Mouse (Mus musculus) kidney, adult 2 months (tissue): Measurements from ENCODE around the gene Mink1. TPM values are rescaled to one million over a fixed set of nuclear protein-coding genes. Genes with fewer than 3 reads are reported as not detected.

Source experiments
- DNase-seq: peaks from one replicate; pipeline ENCODE4 v3.0.0; 2021
- H3K27ac ChIP-seq: fragments of 200-500 bp; 2 replicates; pipeline ENCODE4 v1.5.1; 2012; ENCODE audit warnings: low read depth, low read length, control low read depth, inconsistent platforms; ENCODE audit not compliant: insufficient read depth
- H3K27me3 ChIP-seq: fragments of 200-500 bp; replicated peaks from 2 replicates; pipeline ENCODE4 v1.6.1; 2012; ENCODE audit warnings: mild to moderate bottlenecking, moderate library complexity, low read length, inconsistent platforms; ENCODE audit not compliant: control insufficient read depth, insufficient read depth
- H3K36me3 ChIP-seq: fragments of 200-500 bp; 2 replicates; pipeline ENCODE4 v1.6.1; 2012; ENCODE audit warnings: mild to moderate bottlenecking, moderate library complexity, low read length, inconsistent platforms; ENCODE audit not compliant: control insufficient read depth, insufficient read depth
- H3K4me1 ChIP-seq: fragments of 200-500 bp; 2 replicates; pipeline ENCODE4 v1.6.1; 2011; ENCODE audit warnings: low read length; ENCODE audit not compliant: control insufficient read depth, insufficient read depth
- H3K4me3 ChIP-seq: fragments of 200-500 bp; 2 replicates; pipeline ENCODE4 v1.5.1; 2011; ENCODE audit warnings: mild to moderate bottlenecking, low read depth, low read length, control low read depth; ENCODE audit not compliant: insufficient read depth
- CTCF ChIP-seq: fragments of 200-500 bp; conservative IDR thresholded peaks from 2 replicates; pipeline ENCODE4 v1.5.1; 2011; ENCODE audit warnings: low read depth, mild to moderate bottlenecking, control low read depth, low read length, moderate library complexity, mixed read lengths; ENCODE audit not compliant: insufficient read depth, insufficient read length
- POLR2A ChIP-seq: fragments of 200-500 bp; IDR thresholded peaks from one replicate; pipeline ENCODE4 v1.6.1; 2011; ENCODE audit warnings: low read depth, low read length, control low read depth
- WGBS: fragments of 180-500 bp; shearing (Covaris S2); methylation state at CpG from one replicate; pipeline ENCODE4 v1.1.7; 2018; 5-methylcytosine and 5-hydroxymethylcytosine counted together
- polyA plus RNA-seq: library from polyadenylated mRNA; depleted of rRNA; stranded (reverse); fragments of >200 nt; gene quantifications from 2 replicates; pipeline ENCODE4 v1.2.3, GENCODE M21; 2012

Mink1 gene
- polyA plus RNA-seq, 1 experiment, result 73.1 TPM

- no peaks in the 10 kb centered on the region for H3K27me3 ChIP-seq
- H3K36me3 ChIP-seq, result peaks cover 10% of the 10 kb centered on the region
- WGBS, result 53% methylated on average over 8 of the region's 8 CpGs
- peaks cover 24% of the 10 kb centered on the region for H3K4me1 ChIP-seq
- DNase-seq, result no peak
- TF ChIP-seq CTCF, result no peak
- no peak for TF ChIP-seq POLR2A
- no peak overlapping the region for H3K4me3 ChIP-seq
- H3K27ac ChIP-seq, result no peak overlapping the region
Measured at GRCm38 (mm10) chr11:70649185-70649734, 86.6 kb downstream of the Mink1 start.

DNA sequence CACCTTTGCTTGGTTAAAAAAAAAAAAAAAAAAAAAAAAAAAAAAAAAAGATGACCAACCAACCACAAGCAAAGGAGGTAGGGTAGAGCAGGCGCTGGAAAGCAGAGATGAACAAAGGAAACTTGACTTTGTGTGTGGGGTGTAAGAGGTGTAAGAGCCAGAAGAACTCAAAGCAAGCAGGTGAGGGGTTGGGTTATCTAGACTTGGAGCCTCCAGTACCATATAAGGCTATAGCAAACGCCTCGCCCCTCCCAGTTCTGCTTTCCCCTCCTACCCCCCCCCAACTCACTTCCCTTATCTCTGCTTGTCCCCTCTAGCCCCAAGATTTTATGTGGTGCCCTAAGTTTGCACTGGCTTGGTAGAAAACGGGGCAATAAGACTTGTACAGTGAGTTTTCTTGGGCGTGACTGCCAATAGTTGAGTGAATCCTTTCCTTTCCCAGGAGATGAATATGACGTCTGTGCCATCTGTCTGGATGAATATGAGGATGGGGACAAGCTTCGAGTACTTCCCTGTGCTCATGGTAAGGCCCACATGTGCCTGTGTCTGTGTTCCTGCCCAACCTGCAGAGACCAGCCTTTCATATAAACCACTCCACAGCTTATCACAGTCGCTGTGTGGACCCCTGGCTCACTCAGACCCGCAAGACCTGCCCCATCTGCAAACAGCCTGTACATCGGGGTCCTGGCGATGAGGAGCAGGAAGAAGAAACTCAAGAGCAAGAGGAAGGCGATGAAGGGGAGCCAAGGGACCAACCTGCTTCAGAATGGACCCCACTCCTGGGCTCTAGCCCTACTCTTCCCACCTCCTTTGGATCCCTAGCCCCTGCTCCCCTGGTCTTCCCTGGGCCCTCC, 87.9 kb downstream of the Mink1 start:
- TF ChIP-seq CTCF (no peak), POLR2A (no peak)
- H3K4me1 ChIP-seq, result peaks cover 20% of the 10 kb centered on the region
- DNase-seq, result no peak
- H3K4me3 ChIP-seq, result no peak overlapping the region
- no peaks in the 10 kb centered on the region for H3K27me3 ChIP-seq
- 68% methylated on average over 12 of the region's 12 CpGs for WGBS
- H3K36me3 ChIP-seq, result peaks cover 6% of the 10 kb centered on the region; the same call in 1 of the 2 replicates
- no peak overlapping the region for H3K27ac ChIP-seq

- H3K4me3 ChIP-seq, result no peak overlapping the region
- H3K27me3 ChIP-seq, result no peaks in the 10 kb centered on the region
- no peak for DNase-seq
- whole genome bisulfite sequencing, result 28% methylated on average over 2 of the region's 2 CpGs
- TF ChIP-seq CTCF (no peak), POLR2A (no peak)
- peaks cover 6% of the 10 kb centered on the region; the same call in 1 of the 2 replicates for H3K36me3 ChIP-seq
- no peak overlapping the region for H3K27ac ChIP-seq
- peaks cover 14% of the 10 kb centered on the region; the same call in 1 of the 2 replicates for H3K4me1 ChIP-seq
Measured at GRCm38 (mm10) chr11:70651391-70651790, 88.7 kb downstream of the Mink1 start.

- Histone ChIP-seq H3K27me3 (no peaks in the 10 kb centered on the region), H3K4me1 (peaks cover 15% of the 10 kb centered on the region; the same call in 1 of the 2 replicates), H3K4me3 (peak overlapping the region; percentile 100; the same call in 1 of the 2 replicates), H3K36me3 (peaks cover 6% of the 10 kb centered on the region; the same call in 1 of the 2 replicates), H3K27ac (no peak overlapping the region; the same call in 1 of the 2 replicates)
- WGBS, result 31% methylated on average over 12 of the region's 12 CpGs
- TF ChIP-seq CTCF, result no peak
- DNase-seq, result no peak
Measured at GRCm38 (mm10) chr11:70652029-70652883, 89.6 kb downstream of the Mink1 start.

GRCm38 (mm10) chr11:70652884-70653344, 90.2 kb downstream of the Mink1 start:
- peaks cover 6% of the 10 kb centered on the region; the same call in 1 of the 2 replicates for H3K36me3 ChIP-seq
- H3K4me1 ChIP-seq, result peaks cover 15% of the 10 kb centered on the region; the same call in 1 of the 2 replicates
- 11% methylated on average over 6 of the region's 6 CpGs for WGBS
- TF ChIP-seq CTCF (no peak), POLR2A (no peak)
- no peak for DNase-seq
- peak overlapping the region; percentile 40; the same call in 1 of the 2 replicates for H3K27ac ChIP-seq
- H3K4me3 ChIP-seq, result peak overlapping the region; percentile 100
- no peaks in the 10 kb centered on the region for H3K27me3 ChIP-seq

DNA sequence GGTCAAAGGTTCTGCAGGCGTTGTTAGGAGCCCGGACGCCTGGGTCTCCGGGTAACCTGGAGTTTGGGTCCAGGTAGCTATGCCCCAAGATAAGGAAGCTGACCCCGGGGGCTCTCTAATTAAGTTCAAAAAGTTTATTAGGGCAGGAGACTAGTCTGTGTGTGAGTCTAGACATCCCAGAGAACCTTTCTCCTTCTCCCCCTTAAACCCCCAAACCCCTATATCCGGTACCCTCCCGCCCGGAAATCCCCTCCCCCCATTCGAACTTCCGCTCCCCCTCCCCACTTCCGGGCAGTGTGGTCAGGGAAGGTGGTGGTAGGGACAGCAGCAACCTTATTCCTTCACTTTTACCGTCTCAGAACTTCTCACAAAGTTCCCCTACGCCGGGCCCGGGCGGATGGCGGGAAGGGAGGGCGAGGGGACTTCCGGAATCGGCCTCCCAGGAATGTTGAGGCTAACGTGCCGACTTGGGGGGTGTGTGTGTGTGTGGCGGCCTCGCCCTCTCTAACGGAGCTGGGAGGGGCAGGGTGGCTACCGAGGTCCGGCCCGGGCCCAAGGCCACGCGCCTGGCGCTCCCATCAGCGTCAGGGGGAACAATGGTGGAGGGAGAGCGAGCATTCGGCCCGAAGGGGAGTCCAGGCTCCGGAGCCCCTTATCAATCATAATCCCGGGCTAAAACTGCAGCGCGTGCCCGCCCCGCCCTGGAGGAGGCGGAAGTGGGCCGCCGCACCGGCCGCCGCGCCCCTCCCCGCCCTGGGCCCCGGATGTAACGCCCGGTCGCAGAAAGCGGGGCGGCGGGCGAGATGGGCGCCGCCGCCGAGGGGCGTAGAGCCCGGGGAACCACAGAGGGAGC, 90.9 kb downstream of the Mink1 start:
- peak overlapping the region; percentile 100 for H3K4me3 ChIP-seq
- no peaks in the 10 kb centered on the region for H3K27me3 ChIP-seq
- H3K4me1 ChIP-seq, result peaks cover 15% of the 10 kb centered on the region; the same call in 1 of the 2 replicates
- no peak for TF ChIP-seq CTCF
- WGBS, result under 1% methylated on average over 49 of the region's 63 CpGs
- peaks cover 6% of the 10 kb centered on the region; the same call in 1 of the 2 replicates for H3K36me3 ChIP-seq
- peak; percentile 69 for DNase-seq
- peak overlapping the region; percentile 100 for H3K27ac ChIP-seq
